Mouse (Mus musculus): ENCODE results near the gene Tgds. TPM values are rescaled to one million over a fixed set of nuclear protein-coding genes. Genes with fewer than 3 reads are reported as not detected.
"Not testable (repeated sequence)": the region's sequence is repeated elsewhere in the genome, so short reads cannot be mapped to it uniquely, and the experiment has no call there.

The Tgds gene
- polyA plus RNA-seq, 1 experiment from 2014 or later = 24.4 TPM

DNA sequence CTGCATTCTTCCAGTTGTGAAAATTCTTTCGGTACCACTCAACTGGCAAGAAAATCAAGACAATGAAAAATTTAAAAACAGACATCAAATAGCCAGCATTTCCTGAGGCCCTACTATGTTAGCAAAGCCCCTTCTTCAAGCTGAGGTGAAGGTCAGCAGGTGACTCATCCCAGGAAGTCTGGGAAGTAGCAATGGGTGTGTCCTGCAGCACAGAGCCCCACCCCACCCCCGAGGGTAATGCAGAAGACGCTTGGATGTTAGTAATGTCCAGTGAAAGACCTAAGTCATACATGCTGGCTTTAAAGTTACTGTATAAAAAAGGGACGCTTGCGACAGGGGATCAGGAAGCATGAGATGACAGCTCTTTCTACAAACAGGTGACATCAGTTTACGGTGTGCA, 19.4 kb downstream of the Tgds start:
- Histone ChIP-seq H3K27me3 (replicated peaks; ENCODE audit: control insufficient read depth, insufficient read depth, low read length) (no peaks in the 10 kb centered on the region), H3K36me3 (ENCODE audit: control insufficient read depth, insufficient read depth, low read length) (peaks cover 63% of the 10 kb centered on the region), H3K4me3 (ENCODE audit: low read depth, low read length) (no peak overlapping the region), H3K9me3 (replicated peaks; ENCODE audit: control insufficient read depth, low read length) (no peaks in the 10 kb centered on the region), H3K4me1 (ENCODE audit: control insufficient read depth, insufficient read depth, low read length) (no peaks in the 10 kb centered on the region), H3K9ac (ENCODE audit: low read length) (no peak overlapping the region), H3K4me2 (ENCODE audit: low read length) (no peak overlapping the region), H3K27ac (ENCODE audit: low read depth, low read length) (no peak overlapping the region)
- DNase-seq (ENCODE audit: low spot score) (no peak), ATAC-seq (no peak)
- 94% methylated on average over 6 of the region's 6 CpGs for WGBS

DNA sequence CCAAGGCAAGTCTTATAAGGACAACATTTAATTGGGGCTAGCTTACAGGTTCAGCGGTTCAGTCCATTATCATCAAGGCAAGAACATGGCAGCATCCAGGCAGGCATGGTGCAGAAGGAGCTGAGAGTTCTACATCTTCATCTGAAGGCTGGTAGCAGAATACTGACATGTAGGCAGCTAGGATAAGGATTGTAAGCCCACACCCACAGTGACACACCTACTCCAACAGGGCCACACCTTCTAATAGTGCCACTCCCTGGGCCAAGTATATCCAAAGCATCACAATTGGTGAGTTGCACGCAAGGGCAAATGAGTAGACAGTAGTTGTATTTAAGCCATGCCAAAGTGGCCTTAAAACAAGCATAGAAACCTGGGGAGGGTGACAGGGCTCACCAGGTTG, 25.1 kb downstream of the Tgds start:
- not testable (repeated sequence) for H3K27ac ChIP-seq (ENCODE audit: low read depth, low read length); H3K4me1 ChIP-seq (ENCODE audit: control insufficient read depth, insufficient read depth, low read length); H3K9me3 ChIP-seq (replicated peaks; ENCODE audit: control insufficient read depth, low read length); H3K4me2 ChIP-seq (ENCODE audit: low read length); H3K4me3 ChIP-seq (ENCODE audit: low read depth, low read length); DNase-seq (ENCODE audit: low spot score); H3K27me3 ChIP-seq (replicated peaks; ENCODE audit: control insufficient read depth, insufficient read depth, low read length); ATAC-seq; H3K9ac ChIP-seq (ENCODE audit: low read length)
- peaks cover 11% of the 10 kb centered on the region for H3K36me3 ChIP-seq (ENCODE audit: control insufficient read depth, insufficient read depth, low read length)
- WGBS = 94% methylated on average over 2 of the region's 2 CpGs

DNA sequence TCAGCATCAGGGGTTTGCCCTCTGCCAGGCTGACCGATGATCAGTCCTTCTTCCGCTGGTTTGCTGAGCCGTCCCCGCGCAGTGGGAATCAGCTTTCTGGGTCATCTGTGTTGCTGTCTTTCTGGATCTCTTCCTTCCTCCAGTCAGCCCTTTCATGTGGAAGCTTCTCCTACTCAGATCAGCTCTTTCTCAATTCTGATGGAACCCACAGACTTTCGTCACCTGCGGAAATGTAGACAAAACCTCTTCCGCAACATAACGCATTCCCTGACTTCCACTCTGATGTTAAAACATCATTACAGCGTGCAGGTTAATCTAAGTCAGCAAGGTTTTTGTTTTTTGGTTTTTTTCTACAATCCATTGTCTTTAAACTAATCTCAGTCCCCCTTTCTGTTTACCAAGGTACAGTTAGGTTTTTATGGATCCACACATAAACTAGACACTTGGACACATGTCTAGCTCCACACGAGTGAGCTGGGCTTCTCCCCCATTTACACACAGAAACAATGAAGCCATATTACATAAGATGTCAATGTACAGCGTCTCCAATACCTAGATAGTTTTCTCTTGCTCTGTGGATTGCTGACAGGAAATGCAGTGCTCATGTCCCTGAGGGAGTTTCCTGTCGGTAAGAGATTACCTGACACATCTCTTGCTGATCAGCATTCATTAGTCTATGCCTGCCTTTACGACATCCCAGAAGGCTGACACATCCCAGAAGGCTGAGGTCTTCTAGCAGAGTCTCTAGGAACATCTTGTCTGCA, 31.1 kb downstream of the Tgds start:
- H3K9ac ChIP-seq (ENCODE audit: low read length) = no peak overlapping the region
- no peak for DNase-seq (ENCODE audit: low spot score)
- H3K4me2 ChIP-seq (ENCODE audit: low read length) = no peak overlapping the region
- H3K27ac ChIP-seq (ENCODE audit: low read depth, low read length) = no peak overlapping the region
- no peaks in the 10 kb centered on the region for H3K9me3 ChIP-seq (replicated peaks; ENCODE audit: control insufficient read depth, low read length)
- ATAC-seq = no peak
- H3K27me3 ChIP-seq (replicated peaks; ENCODE audit: control insufficient read depth, insufficient read depth, low read length) = no peaks in the 10 kb centered on the region
- H3K4me1 ChIP-seq (ENCODE audit: control insufficient read depth, insufficient read depth, low read length) = no peaks in the 10 kb centered on the region
- no peak overlapping the region for H3K4me3 ChIP-seq (ENCODE audit: low read depth, low read length)
- 89% methylated on average over 14 of the region's 14 CpGs for WGBS
- no peaks in the 10 kb centered on the region for H3K36me3 ChIP-seq (ENCODE audit: control insufficient read depth, insufficient read depth, low read length)

DNA sequence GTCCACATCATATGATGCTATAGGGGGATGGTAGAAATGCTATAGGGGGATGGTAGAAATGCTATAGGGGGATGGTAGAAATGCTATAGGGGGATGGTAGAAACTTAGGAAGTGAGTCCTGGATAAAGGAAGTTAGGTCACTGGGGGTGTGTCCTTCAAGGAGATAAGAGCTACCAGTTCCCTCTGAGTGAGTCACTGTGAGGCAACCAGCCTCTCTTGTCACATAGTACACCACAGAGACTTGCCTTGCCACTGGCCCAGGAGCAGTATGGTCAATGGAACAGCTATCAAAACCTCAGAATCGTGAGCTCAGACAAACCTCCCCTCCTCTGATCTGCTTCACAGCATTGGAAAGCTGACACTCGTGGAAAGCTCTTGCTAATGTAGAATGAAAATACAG, 34.3 kb downstream of the Tgds start:
- no peak overlapping the region for H3K4me3 ChIP-seq (ENCODE audit: low read depth, low read length)
- H3K36me3 ChIP-seq (ENCODE audit: control insufficient read depth, insufficient read depth, low read length) = no peaks in the 10 kb centered on the region
- WGBS = 70% methylated on average over 2 of the region's 2 CpGs
- no peaks in the 10 kb centered on the region for H3K4me1 ChIP-seq (ENCODE audit: control insufficient read depth, insufficient read depth, low read length)
- H3K27me3 ChIP-seq (replicated peaks; ENCODE audit: control insufficient read depth, insufficient read depth, low read length) = no peaks in the 10 kb centered on the region
- no peak overlapping the region for H3K9ac ChIP-seq (ENCODE audit: low read length)
- DNase-seq (ENCODE audit: low spot score) = no peak
- H3K27ac ChIP-seq (ENCODE audit: low read depth, low read length) = no peak overlapping the region
- H3K4me2 ChIP-seq (ENCODE audit: low read length) = no peak overlapping the region
- ATAC-seq = no peak
- H3K9me3 ChIP-seq (replicated peaks; ENCODE audit: control insufficient read depth, low read length) = no peaks in the 10 kb centered on the region

DNA sequence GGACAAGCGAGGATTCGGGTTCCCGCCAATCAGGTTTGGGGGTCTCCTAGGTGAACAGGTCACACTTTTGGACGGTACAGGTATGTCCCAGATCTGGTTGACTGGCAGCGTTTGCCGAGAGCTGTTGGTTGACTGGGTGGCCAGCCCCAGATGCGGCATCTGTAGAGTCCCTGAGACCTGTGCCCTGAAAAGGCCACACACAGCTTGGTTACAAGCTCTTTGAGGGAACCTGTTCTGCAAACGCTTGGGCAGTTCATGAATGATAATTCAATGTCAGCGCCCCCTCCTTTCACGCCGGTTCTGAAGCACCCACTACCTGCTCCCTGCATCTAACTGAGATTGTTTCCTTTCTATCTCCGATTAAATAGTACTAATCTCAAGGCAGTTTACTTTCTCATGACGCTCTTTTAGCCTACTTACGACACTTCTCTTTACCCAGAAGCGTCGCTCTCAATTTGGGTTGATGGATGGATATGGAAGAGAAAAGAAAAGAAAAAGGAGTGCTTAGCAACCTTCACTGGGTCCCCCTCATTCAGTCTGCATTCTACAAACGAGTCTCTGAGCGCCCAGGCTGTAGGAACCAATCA, 42.7 kb downstream of the Tgds start:
- Histone ChIP-seq H3K36me3 (ENCODE audit: control insufficient read depth, insufficient read depth, low read length) (no peaks in the 10 kb centered on the region), H3K4me1 (ENCODE audit: control insufficient read depth, insufficient read depth, low read length) (no peaks in the 10 kb centered on the region), H3K27me3 (replicated peaks; ENCODE audit: control insufficient read depth, insufficient read depth, low read length) (no peaks in the 10 kb centered on the region; the same call in 1 of the 2 replicates), H3K27ac (ENCODE audit: low read depth, low read length) (no peak overlapping the region), H3K9me3 (replicated peaks; ENCODE audit: control insufficient read depth, low read length) (no peaks in the 10 kb centered on the region), H3K4me3 (ENCODE audit: low read depth, low read length) (peak overlapping the region; percentile 54), H3K4me2 (ENCODE audit: low read length) (peak overlapping the region; percentile 70), H3K9ac (ENCODE audit: low read length) (peak overlapping the region; percentile 69)
- WGBS = 1% methylated on average over 18 of the region's 18 CpGs
- peak; percentile 56 for DNase-seq (ENCODE audit: low spot score)
- peak; percentile 45 for ATAC-seq

DNA sequence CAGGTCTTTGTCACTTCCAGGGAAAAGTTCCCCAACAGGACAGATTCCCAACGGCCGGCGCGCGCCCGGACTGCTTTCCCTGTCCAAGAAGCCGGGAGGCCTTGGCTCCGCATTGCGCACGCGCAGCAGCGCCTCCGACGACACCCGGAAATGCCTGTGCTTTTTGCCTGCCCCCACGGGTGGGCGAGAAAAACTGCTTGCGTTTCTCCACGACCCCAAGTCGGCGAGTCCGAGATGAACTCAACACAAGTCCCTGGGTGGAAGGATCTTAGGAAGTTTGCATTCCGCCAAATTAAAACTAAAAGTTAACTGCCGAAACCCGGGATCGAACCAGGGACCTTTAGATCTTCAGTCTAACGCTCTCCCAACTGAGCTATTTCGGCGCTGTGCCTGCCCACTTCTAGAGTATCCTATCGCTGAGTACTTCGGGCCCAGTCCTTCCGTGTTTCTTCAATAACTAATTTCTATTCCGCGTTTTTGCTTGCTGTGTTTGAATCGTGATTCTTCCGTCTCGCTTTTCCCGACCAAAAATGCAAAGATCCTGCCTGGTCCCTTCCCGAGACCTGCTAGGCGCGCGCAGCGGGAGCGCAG, 43.2 kb downstream of the Tgds start:
- peak overlapping the region; percentile 70 for H3K4me2 ChIP-seq (ENCODE audit: low read length)
- H3K27me3 ChIP-seq (replicated peaks; ENCODE audit: control insufficient read depth, insufficient read depth, low read length) = no peaks in the 10 kb centered on the region; the same call in 1 of the 2 replicates
- no peaks in the 10 kb centered on the region for H3K36me3 ChIP-seq (ENCODE audit: control insufficient read depth, insufficient read depth, low read length)
- under 1% methylated on average over 44 of the region's 44 CpGs for WGBS
- ATAC-seq = peak; percentile 83
- H3K9me3 ChIP-seq (replicated peaks; ENCODE audit: control insufficient read depth, low read length) = no peaks in the 10 kb centered on the region
- peak; percentile 92 for DNase-seq (ENCODE audit: low spot score)
- no peak overlapping the region for H3K27ac ChIP-seq (ENCODE audit: low read depth, low read length)
- peak overlapping the region; percentile 54 for H3K4me3 ChIP-seq (ENCODE audit: low read depth, low read length)
- H3K9ac ChIP-seq (ENCODE audit: low read length) = peak overlapping the region; percentile 69
- H3K4me1 ChIP-seq (ENCODE audit: control insufficient read depth, insufficient read depth, low read length) = no peaks in the 10 kb centered on the region

DNA sequence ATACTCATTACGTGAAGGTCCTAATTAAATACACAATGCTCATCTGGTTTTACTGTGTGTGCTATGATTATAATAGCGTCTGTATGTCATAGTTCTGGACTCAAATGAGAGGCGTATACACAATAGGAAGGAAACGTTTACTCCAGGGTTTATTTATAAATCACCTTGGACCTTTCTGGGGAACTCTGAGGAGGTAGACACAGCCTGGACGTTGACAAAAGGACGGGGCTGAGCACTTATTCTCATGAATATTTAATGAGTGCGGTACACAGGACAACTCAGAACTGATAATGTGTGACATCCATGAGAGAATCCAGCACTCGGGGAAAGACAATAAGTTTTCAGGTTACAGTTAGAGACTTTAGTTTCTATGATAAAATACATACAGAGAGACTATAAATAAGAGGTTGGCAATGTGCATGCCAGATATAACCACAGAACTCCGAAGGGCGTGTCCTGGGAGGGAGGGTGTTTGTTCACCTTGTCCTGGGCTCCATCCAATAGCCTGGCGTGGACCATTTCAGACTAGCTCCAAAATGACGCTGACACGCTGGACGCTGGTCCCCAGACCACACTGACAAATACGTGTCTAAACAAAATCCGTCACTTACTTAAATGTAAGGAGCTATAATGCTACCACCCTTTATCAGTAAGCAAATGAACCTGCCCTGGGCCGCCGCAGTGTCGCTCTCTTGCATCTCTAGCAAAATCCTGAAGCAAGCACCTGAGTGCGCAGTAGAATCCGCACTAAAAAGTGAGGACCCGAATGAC, 43.9 kb downstream of the Tgds start:
- Histone ChIP-seq H3K27ac (ENCODE audit: low read depth, low read length) (no peak overlapping the region), H3K36me3 (ENCODE audit: control insufficient read depth, insufficient read depth, low read length) (no peaks in the 10 kb centered on the region), H3K9me3 (replicated peaks; ENCODE audit: control insufficient read depth, low read length) (no peaks in the 10 kb centered on the region), H3K4me3 (ENCODE audit: low read depth, low read length) (peak overlapping the region; percentile 54), H3K27me3 (replicated peaks; ENCODE audit: control insufficient read depth, insufficient read depth, low read length) (no peaks in the 10 kb centered on the region; the same call in 1 of the 2 replicates), H3K4me2 (ENCODE audit: low read length) (peak overlapping the region; percentile 70), H3K4me1 (ENCODE audit: control insufficient read depth, insufficient read depth, low read length) (no peaks in the 10 kb centered on the region), H3K9ac (ENCODE audit: low read length) (peak overlapping the region; percentile 69)
- 3% methylated on average over 22 of the region's 22 CpGs for WGBS
- no peak for DNase-seq (ENCODE audit: low spot score)
- ATAC-seq = peak; percentile 49

DNA sequence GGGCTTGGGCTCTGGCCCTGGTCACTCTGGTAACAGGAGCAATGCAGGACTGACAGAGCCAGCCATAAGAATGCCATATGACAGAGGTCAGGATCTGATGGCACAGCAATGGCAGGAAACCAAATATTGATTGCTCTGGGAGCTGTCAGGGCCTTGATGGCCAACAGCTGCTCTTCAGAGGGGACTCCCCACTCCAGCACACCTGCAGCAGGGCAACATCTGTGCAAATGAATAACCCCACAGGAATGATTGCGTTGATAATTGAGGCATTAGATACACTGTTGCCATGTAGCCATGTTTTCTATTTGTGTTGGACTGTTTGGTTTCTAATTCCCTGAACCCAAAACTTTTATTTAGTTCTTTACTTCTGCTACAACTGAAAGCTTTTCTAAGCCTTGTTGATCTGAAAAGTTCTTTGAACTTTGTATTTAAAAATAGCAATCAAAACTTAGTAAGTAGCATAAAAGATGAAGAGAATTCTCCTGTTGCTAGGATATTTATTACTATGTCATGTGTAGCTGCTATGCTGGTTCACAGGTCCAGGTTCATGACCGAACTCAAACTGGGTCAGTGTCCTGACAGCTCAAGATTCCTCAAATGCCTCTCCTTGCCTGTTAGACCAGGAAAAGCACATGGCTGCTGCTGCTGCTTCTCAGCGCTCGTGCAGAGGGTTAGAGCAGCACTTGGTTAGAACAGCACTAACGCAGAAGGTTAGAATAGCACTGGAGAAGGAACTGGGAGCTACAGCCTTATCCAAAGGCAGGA, 46.1 kb downstream of the Tgds start:
- ATAC-seq (no peak), DNase-seq (ENCODE audit: low spot score) (no peak)
- no peak overlapping the region for H3K27ac ChIP-seq (ENCODE audit: low read depth, low read length)
- no peaks in the 10 kb centered on the region; the same call in 1 of the 2 replicates for H3K27me3 ChIP-seq (replicated peaks; ENCODE audit: control insufficient read depth, insufficient read depth, low read length)
- H3K4me2 ChIP-seq (ENCODE audit: low read length) = no peak overlapping the region
- H3K9me3 ChIP-seq (replicated peaks; ENCODE audit: control insufficient read depth, low read length) = no peaks in the 10 kb centered on the region
- H3K4me1 ChIP-seq (ENCODE audit: control insufficient read depth, insufficient read depth, low read length) = no peaks in the 10 kb centered on the region
- H3K4me3 ChIP-seq (ENCODE audit: low read depth, low read length) = no peak overlapping the region
- WGBS = 58% methylated on average over 5 of the region's 5 CpGs
- no peak overlapping the region for H3K9ac ChIP-seq (ENCODE audit: low read length)
- no peaks in the 10 kb centered on the region for H3K36me3 ChIP-seq (ENCODE audit: control insufficient read depth, insufficient read depth, low read length)

Data from forebrain, embryonic 14.5 days (tissue).